8 mouse cellular contexts compared by ENCODE assay signal in the genomic region with DNA sequence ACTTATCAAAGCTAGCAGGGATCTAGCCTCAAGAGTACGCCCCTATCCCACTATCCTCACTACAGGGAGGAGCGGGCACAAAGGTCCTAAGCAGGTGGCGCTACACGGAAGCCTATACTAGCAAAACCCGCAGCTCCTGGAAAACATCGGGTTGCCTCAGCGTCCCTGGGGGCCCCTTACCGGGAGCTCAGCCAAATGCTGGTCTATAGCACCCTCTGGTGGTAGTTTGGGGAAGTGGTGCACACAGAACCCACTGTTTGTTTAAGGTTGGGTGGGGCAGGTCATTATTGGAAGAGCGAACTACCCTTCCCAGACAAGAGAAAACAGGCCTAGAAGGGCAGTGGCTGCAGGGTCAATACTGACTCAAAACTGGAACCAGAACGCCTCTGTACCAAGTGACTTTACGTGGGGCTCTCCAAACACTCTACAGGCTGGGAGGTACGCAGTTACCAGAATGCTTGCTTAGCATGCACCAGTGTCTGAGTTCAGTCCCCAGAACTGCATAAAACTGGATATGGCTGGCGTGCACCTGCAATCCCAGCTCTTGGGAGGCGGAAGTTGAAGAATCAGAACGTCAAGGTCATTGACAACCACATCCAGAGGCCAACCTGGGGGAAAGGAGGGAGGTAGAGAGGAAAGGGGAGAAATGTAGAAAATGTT. TPM values are rescaled to one million over a fixed set of nuclear protein-coding genes. Genes with fewer than 3 reads are reported as not detected.
DNase-seq lines count a peak whose midpoint lies in the region; ATAC-seq lines count a peak whose summit lies in the region.

No protein-coding gene starts in this region.

- peaks cover 6% of the 10 kb centered on the region; the same call in 1 of the 2 replicates for H3K4me1 ChIP-seq in forebrain, embryonic 11.5 days (replicated peaks; ENCODE audit: control insufficient read depth, insufficient read depth, low read length)
- H3K4me1 ChIP-seq in heart, embryonic 16.5 days (ENCODE audit: control insufficient read depth, insufficient read depth, low read length), result peaks cover 3% of the 10 kb centered on the region; the same call in 1 of the 2 replicates
- H3K4me1 ChIP-seq in liver, embryonic 15.5 days (replicated peaks), result peaks cover 55% of the 10 kb centered on the region
- H3K4me1 ChIP-seq in neural tube, embryonic 13.5 days (replicated peaks), result peaks cover 20% of the 10 kb centered on the region

- H3K27me3 ChIP-seq in forebrain, embryonic 11.5 days (ENCODE audit: control insufficient read depth, insufficient read depth, low read length), result no peaks in the 10 kb centered on the region
- H3K27me3 ChIP-seq in heart, embryonic 16.5 days (ENCODE audit: control insufficient read depth, insufficient read depth, low read length), result no peaks in the 10 kb centered on the region
- no peaks in the 10 kb centered on the region for H3K27me3 ChIP-seq in liver, embryonic 15.5 days
- H3K27me3 ChIP-seq in neural tube, embryonic 13.5 days, result no peaks in the 10 kb centered on the region

- H3K36me3 ChIP-seq in forebrain, embryonic 11.5 days (ENCODE audit: control insufficient read depth, insufficient read depth, low read length), result no peaks in the 10 kb centered on the region
- no peaks in the 10 kb centered on the region for H3K36me3 ChIP-seq in heart, embryonic 16.5 days (ENCODE audit: control insufficient read depth, insufficient read depth)
- no peaks in the 10 kb centered on the region for H3K36me3 ChIP-seq in liver, embryonic 15.5 days (replicated peaks)
- no peaks in the 10 kb centered on the region for H3K36me3 ChIP-seq in neural tube, embryonic 13.5 days

- H3K9ac ChIP-seq in forebrain, embryonic 11.5 days (ENCODE audit: low read length), result peak overlapping the region; percentile 41
- H3K9ac ChIP-seq in heart, embryonic 16.5 days (ENCODE audit: low read length), result peak overlapping the region; percentile 59; the same call in 1 of the 2 replicates
- peak overlapping the region; percentile 39; the same call in 1 of the 2 replicates for H3K9ac ChIP-seq in liver, embryonic 15.5 days
- peak overlapping the region; percentile 45; the same call in 1 of the 2 replicates for H3K9ac ChIP-seq in neural tube, embryonic 13.5 days

- no peak overlapping the region for H3K27ac ChIP-seq in forebrain, embryonic 11.5 days (ENCODE audit: low read depth, low read length)
- no peak overlapping the region for H3K27ac ChIP-seq in heart, embryonic 16.5 days (ENCODE audit: low read length)
- peak overlapping the region; percentile 53 for H3K27ac ChIP-seq in liver, embryonic 15.5 days (replicated peaks)
- no peak overlapping the region for H3K27ac ChIP-seq in neural tube, embryonic 13.5 days (replicated peaks)

- peak; percentile 82 for DNase-seq in c-Kit-positive CD71-negative TER-119-negative erythroid progenitor cells, embryonic 14.5 days (ENCODE audit: low read depth)
- DNase-seq in forebrain, embryonic 11.5 days (ENCODE audit: low spot score), result peak; percentile 94
- peak; percentile 81 to 88 for DNase-seq in kidney, postnatal 25 days
- peak; percentile 22 for DNase-seq in telencephalon, adult 2 months (ENCODE audit: low read depth, low spot score)

- 12% methylated on average over 15 of the region's 15 CpGs for WGBS in forebrain, embryonic 11.5 days
- WGBS in heart, embryonic 16.5 days, result 10% methylated on average over 15 of the region's 15 CpGs
- WGBS in liver, embryonic 15.5 days (ENCODE audit: insufficient replicate concordance), result 8% methylated on average over 15 of the region's 15 CpGs
- 15% methylated on average over 15 of the region's 15 CpGs for WGBS in neural tube, embryonic 13.5 days

- no peaks in the 10 kb centered on the region for H3K9me3 ChIP-seq in forebrain, embryonic 11.5 days (ENCODE audit: control insufficient read depth, low read length)
- no peaks in the 10 kb centered on the region for H3K9me3 ChIP-seq in heart, embryonic 16.5 days (replicated peaks; ENCODE audit: control insufficient read depth, low read length)
- H3K9me3 ChIP-seq in liver, embryonic 15.5 days (replicated peaks), result no peaks in the 10 kb centered on the region
- H3K9me3 ChIP-seq in neural tube, embryonic 13.5 days, result no peaks in the 10 kb centered on the region

- H3K4me2 ChIP-seq in forebrain, embryonic 11.5 days (ENCODE audit: low read depth, low read length, severe bottlenecking), result peak overlapping the region; percentile 43; the same call in 1 of the 2 replicates
- peak overlapping the region; percentile 65 for H3K4me2 ChIP-seq in heart, embryonic 16.5 days (ENCODE audit: low read depth, low read length)
- peak overlapping the region; percentile 71 for H3K4me2 ChIP-seq in liver, embryonic 15.5 days
- H3K4me2 ChIP-seq in neural tube, embryonic 13.5 days, result peak overlapping the region; percentile 53

- peak; percentile 82 for ATAC-seq in CD4-positive, CD25-positive, alpha-beta regulatory T cell, adult 4 months
- ATAC-seq in forebrain, embryonic 11.5 days (replicated peaks; ENCODE audit: low FRiP score), result peak; percentile 63
- ATAC-seq in heart, embryonic 16.5 days (replicated peaks; ENCODE audit: extremely low read depth, insufficient read depth, low FRiP score), result peak; percentile 75
- peak; percentile 49 for ATAC-seq in liver, embryonic 15.5 days (ENCODE audit: insufficient read depth)
- ATAC-seq in neural tube, embryonic 13.5 days (ENCODE audit: low read depth), result peak; percentile 85

- H3K4me3 ChIP-seq in forebrain, embryonic 11.5 days (ENCODE audit: low read depth, low read length), result no peak overlapping the region; the same call in 1 of the 2 replicates
- peak overlapping the region; percentile 33 for H3K4me3 ChIP-seq in heart, embryonic 16.5 days (ENCODE audit: low read length)
- H3K4me3 ChIP-seq in liver, embryonic 15.5 days (replicated peaks), result peak overlapping the region; percentile 32; the same call in 1 of the 2 replicates
- peak overlapping the region; percentile 17 for H3K4me3 ChIP-seq in neural tube, embryonic 13.5 days

RNA-seq across cellular contexts. Expression of a gene that starts 45.9 kb away (rescaled TPM):
- 100 to 1,000 TPM; 106 to 117 TPM for polyA plus RNA-seq in CD4-positive, CD25-positive, alpha-beta regulatory T cell, adult 4 months (2017; shearing (Covaris generic))
- 56.8 and 60.9 TPM in 2 replicates for polyA plus RNA-seq in forebrain, embryonic 11.5 days (2014; fragmentation: Nextera tagmentation; extraction: Ambion mirVana)
- 57.3 and 58.5 TPM in 2 replicates for polyA plus RNA-seq in heart, embryonic 16.5 days (2015; fragmentation: Nextera tagmentation; extraction: Ambion mirVana)
- polyA plus RNA-seq in liver, embryonic 15.5 days (2015; fragmentation: Nextera tagmentation; extraction: Ambion mirVana), result 28.1 and 28.2 TPM in 2 replicates
- 84.6 and 85.9 TPM in 2 replicates for polyA plus RNA-seq in neural tube, embryonic 13.5 days (2015; fragmentation: Nextera tagmentation; extraction: Ambion mirVana)

RNA-seq across cellular contexts. Expression of a gene that starts 56.9 kb away (rescaled TPM):
- polyA plus RNA-seq in CD4-positive, CD25-positive, alpha-beta regulatory T cell, adult 4 months (2017; shearing (Covaris generic)), result 1 to 10 TPM; 3.5 to 5.2 TPM
- polyA plus RNA-seq in forebrain, embryonic 11.5 days (2014; fragmentation: Nextera tagmentation; extraction: Ambion mirVana), result 25.6 and 26.2 TPM in 2 replicates
- polyA plus RNA-seq in heart, embryonic 16.5 days (2015; fragmentation: Nextera tagmentation; extraction: Ambion mirVana), result 7.0 and 8.5 TPM in 2 replicates
- 4.7 and 4.9 TPM in 2 replicates for polyA plus RNA-seq in liver, embryonic 15.5 days (2015; fragmentation: Nextera tagmentation; extraction: Ambion mirVana)
- polyA plus RNA-seq in neural tube, embryonic 13.5 days (2015; fragmentation: Nextera tagmentation; extraction: Ambion mirVana), result 40.8 and 43.3 TPM in 2 replicates

Comparison
In these comparisons a context has a peak if more than half of its experiments do, and no peak if none do; other contexts are left out.
1. DNase-seq: peak in every context shown above with its lines; median percentile 94 in forebrain, embryonic 11.5 days; 84 in kidney, postnatal 25 days; 82 in c-Kit-positive CD71-negative TER-119-negative erythroid progenitor cells, embryonic 14.5 days; 22 in telencephalon, adult 2 months.